Mouse (Mus musculus): ENCODE measurements around the gene Taok3.

- TF ChIP-seq CTCF (IDR thresholded peaks at IDR 0.05) = no peak
- no peak for TF ChIP-seq POLR2A (IDR thresholded peaks at IDR 0.05; ENCODE audit: insufficient read depth, low read depth, low read length)
Observed at GRCm38 (mm10) chr5:117313420-117313819, 193.5 kb downstream of the Taok3 start.
